Mouse (Mus musculus) brain, embryonic 14.5 days (tissue): ENCODE results near the gene Tlx3.

ENCODE experiments used
- CTCF ChIP-seq: fragments of 200-500 bp; IDR thresholded peaks from 2 replicates; pipeline ENCODE4 v1.5.1; 2012; ENCODE audit warnings: inconsistent platforms, mild to moderate bottlenecking, moderate library complexity, borderline replicate concordance; ENCODE audit not compliant: insufficient read depth, insufficient read length; ENCODE audit errors: extremely low read depth
- POLR2A ChIP-seq: fragments of 200-500 bp; IDR thresholded peaks from 2 replicates; pipeline ENCODE4 v1.6.1; 2012; ENCODE audit warnings: mild to moderate bottlenecking, inconsistent platforms, borderline replicate concordance; ENCODE audit not compliant: poor library complexity, insufficient read depth, insufficient read length, severe bottlenecking; ENCODE audit errors: extremely low read depth

GRCm38 (mm10) chr11:33207411-33207810 lies 4.0 kb upstream of the Tlx3 start:
- TF ChIP-seq CTCF (no peak), POLR2A (no peak)
